Mouse (Mus musculus): ENCODE measurements around the gene Nolc1. TPM values are rescaled to one million over a fixed set of nuclear protein-coding genes. Genes with fewer than 3 reads are reported as not detected.

The Nolc1 gene
- polyA plus RNA-seq, 1 experiment from 2014 or later: 79.7 TPM

DNA sequence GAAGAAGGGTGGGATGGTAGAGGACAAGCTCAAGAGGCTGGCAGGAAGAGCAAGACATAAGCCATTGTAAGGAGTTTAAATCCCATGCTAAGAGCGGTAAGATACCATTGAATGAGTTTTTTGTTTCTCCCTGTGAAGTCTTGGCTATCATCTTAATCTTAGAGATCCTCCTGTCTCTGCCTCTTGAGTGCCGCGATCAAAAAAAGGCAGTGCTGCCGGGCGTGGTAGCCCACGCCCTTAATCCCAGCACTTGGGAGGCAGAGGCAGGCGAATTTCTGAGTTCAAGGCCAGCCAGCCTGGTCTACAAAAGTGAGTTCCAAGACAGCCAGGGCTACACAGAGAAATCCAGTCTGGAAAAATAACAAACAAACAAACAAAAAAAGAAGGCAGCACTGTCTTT is 17.2 kb upstream of the Nolc1 start:
- WGBS: 93% methylated on average over 7 of the region's 7 CpGs
- no peak for ATAC-seq (ENCODE audit: insufficient number of reproducible peaks, insufficient read depth, low FRiP score, low read depth)
- Histone ChIP-seq H3K4me2 (replicated peaks; ENCODE audit: low read depth, low read length) (peak overlapping the region; percentile 74; the same call in 1 of the 2 replicates), H3K4me1 (ENCODE audit: control insufficient read depth, insufficient read depth, low read length) (peaks cover 10% of the 10 kb centered on the region), H3K9me3 (ENCODE audit: control insufficient read depth, low read depth, low read length) (no peaks in the 10 kb centered on the region), H3K36me3 (ENCODE audit: control insufficient read depth, insufficient read depth, low read length) (peaks cover 23% of the 10 kb centered on the region), H3K27me3 (ENCODE audit: control insufficient read depth, insufficient read depth, low read length) (no peaks in the 10 kb centered on the region), H3K27ac (ENCODE audit: low read length) (no peak overlapping the region), H3K9ac (replicated peaks; ENCODE audit: low read depth, low read length) (no peak overlapping the region), H3K4me3 (ENCODE audit: low read depth, low read length) (peak overlapping the region; percentile 94; the same call in 1 of the 2 replicates)

DNA sequence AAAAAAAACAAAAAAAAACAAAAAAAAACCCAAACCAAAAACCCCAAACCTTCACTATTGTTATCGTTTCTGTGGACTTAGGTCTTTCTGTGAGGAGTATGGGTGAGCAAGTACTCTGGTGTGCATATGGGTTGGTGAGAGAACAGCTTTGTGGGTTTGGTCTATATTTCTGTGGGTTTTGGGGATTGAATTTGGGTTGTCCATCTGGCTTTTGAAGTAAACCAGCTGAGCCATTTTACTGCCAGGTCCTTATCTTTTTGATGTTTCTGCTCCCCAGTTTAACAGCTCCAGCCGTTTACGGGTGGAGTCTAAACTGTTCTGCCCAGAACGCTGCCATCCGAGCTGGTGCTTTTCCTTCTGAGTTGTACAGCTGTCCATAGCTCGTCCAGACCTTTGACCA is 14.8 kb upstream of the Nolc1 start:
- H3K4me2 ChIP-seq (replicated peaks; ENCODE audit: low read depth, low read length): no peak overlapping the region

DNA sequence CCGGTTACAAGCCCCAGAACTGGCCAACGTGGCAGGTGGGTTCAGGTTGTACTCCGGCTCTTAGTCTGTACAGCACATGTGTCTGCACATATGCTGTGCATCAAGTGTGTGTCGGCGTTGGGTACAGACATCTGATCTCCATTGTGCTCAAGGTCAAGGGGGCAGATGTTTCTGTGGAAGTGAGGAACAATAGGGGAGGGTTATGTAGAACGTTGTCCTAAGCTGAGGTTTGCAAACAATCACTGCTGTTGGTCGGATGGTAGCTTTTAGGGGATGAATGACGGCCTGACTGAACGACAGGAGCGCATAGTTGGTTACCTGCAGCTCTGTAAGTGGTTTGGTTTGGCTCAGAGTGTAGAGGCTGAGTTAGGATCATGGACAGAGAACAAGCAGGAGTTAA is 7.6 kb upstream of the Nolc1 start:
- H3K9me3 ChIP-seq (ENCODE audit: control insufficient read depth, low read depth, low read length): no peaks in the 10 kb centered on the region
- H3K4me2 ChIP-seq (replicated peaks; ENCODE audit: low read depth, low read length): no peak overlapping the region
- H3K4me3 ChIP-seq (ENCODE audit: low read depth, low read length): no peak overlapping the region
- H3K36me3 ChIP-seq (ENCODE audit: control insufficient read depth, insufficient read depth, low read length): peaks cover 91% of the 10 kb centered on the region
- no peak overlapping the region for H3K27ac ChIP-seq (ENCODE audit: low read length)
- no peaks in the 10 kb centered on the region for H3K4me1 ChIP-seq (ENCODE audit: control insufficient read depth, insufficient read depth, low read length)
- no peak overlapping the region for H3K9ac ChIP-seq (replicated peaks; ENCODE audit: low read depth, low read length)
- no peaks in the 10 kb centered on the region for H3K27me3 ChIP-seq (ENCODE audit: control insufficient read depth, insufficient read depth, low read length)
- 77% methylated on average over 10 of the region's 10 CpGs for WGBS
- no peak for ATAC-seq (ENCODE audit: insufficient number of reproducible peaks, insufficient read depth, low FRiP score, low read depth)

More for the DNA sequence above, 14.8 kb upstream of the Nolc1 start:
- H3K4me1 ChIP-seq (ENCODE audit: control insufficient read depth, insufficient read depth, low read length): peaks cover 10% of the 10 kb centered on the region
- no peaks in the 10 kb centered on the region for H3K9me3 ChIP-seq (ENCODE audit: control insufficient read depth, low read depth, low read length)
- H3K36me3 ChIP-seq (ENCODE audit: control insufficient read depth, insufficient read depth, low read length): peaks cover 47% of the 10 kb centered on the region
- no peak overlapping the region for H3K9ac ChIP-seq (replicated peaks; ENCODE audit: low read depth, low read length)
- H3K27ac ChIP-seq (ENCODE audit: low read length): no peak overlapping the region
- H3K4me3 ChIP-seq (ENCODE audit: low read depth, low read length): no peak overlapping the region
- ATAC-seq (ENCODE audit: insufficient number of reproducible peaks, insufficient read depth, low FRiP score, low read depth): no peak
- no peaks in the 10 kb centered on the region for H3K27me3 ChIP-seq (ENCODE audit: control insufficient read depth, insufficient read depth, low read length)
- WGBS: 78% methylated on average over 6 of the region's 6 CpGs

DNA sequence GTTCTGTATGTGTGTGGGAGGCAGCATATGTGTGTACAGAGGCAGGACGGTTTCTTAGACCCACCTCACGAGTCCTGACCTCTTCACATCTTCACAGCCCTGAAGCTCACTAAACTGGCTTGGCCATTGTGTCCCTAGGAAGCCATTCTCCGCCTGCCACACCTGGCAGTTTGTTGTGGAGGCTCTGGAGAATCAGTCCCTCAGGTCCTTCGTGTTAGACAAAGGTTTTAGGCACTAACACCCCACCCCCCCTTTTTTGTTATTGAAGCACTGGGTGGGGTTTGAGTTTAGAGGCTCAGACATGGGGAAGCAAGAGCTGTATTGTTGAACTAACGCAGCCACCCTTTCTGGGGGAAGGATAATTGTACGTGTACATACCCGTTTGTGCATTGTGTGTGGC is 2.4 kb upstream of the Nolc1 start:
- ATAC-seq (ENCODE audit: insufficient number of reproducible peaks, insufficient read depth, low FRiP score, low read depth): no peak
- H3K9me3 ChIP-seq (ENCODE audit: control insufficient read depth, low read depth, low read length): no peaks in the 10 kb centered on the region
- H3K4me2 ChIP-seq (replicated peaks; ENCODE audit: low read depth, low read length): no peak overlapping the region
- 79% methylated on average over 7 of the region's 7 CpGs for WGBS
- H3K27me3 ChIP-seq (ENCODE audit: control insufficient read depth, insufficient read depth, low read length): no peaks in the 10 kb centered on the region
- H3K27ac ChIP-seq (ENCODE audit: low read length): no peak overlapping the region
- no peak overlapping the region for H3K4me3 ChIP-seq (ENCODE audit: low read depth, low read length)
- H3K9ac ChIP-seq (replicated peaks; ENCODE audit: low read depth, low read length): no peak overlapping the region
- H3K36me3 ChIP-seq (ENCODE audit: control insufficient read depth, insufficient read depth, low read length): peaks cover 47% of the 10 kb centered on the region
- H3K4me1 ChIP-seq (ENCODE audit: control insufficient read depth, insufficient read depth, low read length): peaks cover 10% of the 10 kb centered on the region

DNA sequence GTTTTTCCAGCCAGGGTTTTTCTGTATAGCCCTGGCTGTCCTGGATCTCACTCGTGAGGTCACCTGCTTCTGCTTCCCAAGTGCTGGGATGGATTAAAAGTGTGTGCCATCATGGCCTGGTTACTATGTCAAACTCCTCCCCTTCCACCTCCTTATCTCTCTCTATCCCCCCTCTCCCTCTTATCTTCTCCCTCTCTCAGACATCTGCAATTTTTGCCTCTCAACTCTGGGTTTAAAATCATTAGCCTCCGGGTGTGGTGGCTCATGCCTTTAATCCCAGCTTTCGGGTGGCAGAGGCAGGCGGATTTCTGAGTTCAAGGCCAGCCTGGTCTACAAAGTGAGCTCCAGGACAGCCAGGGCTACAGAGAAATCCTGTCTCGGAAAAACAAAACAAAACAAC is 1.4 kb upstream of the Nolc1 start:
- Histone ChIP-seq H3K36me3 (ENCODE audit: control insufficient read depth, insufficient read depth, low read length) (peaks cover 47% of the 10 kb centered on the region), H3K27me3 (ENCODE audit: control insufficient read depth, insufficient read depth, low read length) (no peaks in the 10 kb centered on the region), H3K27ac (ENCODE audit: low read length) (no peak overlapping the region), H3K4me1 (ENCODE audit: control insufficient read depth, insufficient read depth, low read length) (peaks cover 10% of the 10 kb centered on the region), H3K4me2 (replicated peaks; ENCODE audit: low read depth, low read length) (no peak overlapping the region), H3K9ac (replicated peaks; ENCODE audit: low read depth, low read length) (no peak overlapping the region), H3K9me3 (ENCODE audit: control insufficient read depth, low read depth, low read length) (no peaks in the 10 kb centered on the region), H3K4me3 (ENCODE audit: low read depth, low read length) (no peak overlapping the region)
- ATAC-seq (ENCODE audit: insufficient number of reproducible peaks, insufficient read depth, low FRiP score, low read depth): no peak
- WGBS: 89% methylated on average over 5 of the region's 5 CpGs

DNA sequence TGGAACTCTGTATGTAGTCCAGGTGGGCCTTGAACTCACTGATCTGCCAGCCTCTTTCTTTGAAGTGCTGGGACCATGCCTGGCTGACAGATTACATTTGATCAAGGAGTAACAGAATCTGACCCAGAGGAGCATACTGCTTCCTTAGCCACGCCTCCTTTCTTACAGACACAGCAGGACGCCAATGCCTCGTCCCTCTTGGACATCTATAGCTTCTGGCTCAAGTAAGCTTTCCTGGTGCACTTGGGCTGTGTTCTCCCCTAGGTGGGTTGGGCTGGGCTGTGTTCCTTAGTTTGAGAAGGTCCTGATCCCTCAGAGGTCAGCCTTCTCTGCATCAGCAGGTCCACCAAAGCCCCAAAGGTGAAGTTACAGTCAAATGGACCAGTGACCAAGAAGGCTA is 2.9 kb downstream of the Nolc1 start:
- H3K9me3 ChIP-seq (ENCODE audit: control insufficient read depth, low read depth, low read length): no peaks in the 10 kb centered on the region
- 73% methylated on average over 3 of the region's 3 CpGs for WGBS
- H3K4me1 ChIP-seq (ENCODE audit: control insufficient read depth, insufficient read depth, low read length): peaks cover 10% of the 10 kb centered on the region
- no peak overlapping the region for H3K4me2 ChIP-seq (replicated peaks; ENCODE audit: low read depth, low read length)
- H3K9ac ChIP-seq (replicated peaks; ENCODE audit: low read depth, low read length): no peak overlapping the region
- no peak overlapping the region for H3K27ac ChIP-seq (ENCODE audit: low read length)
- no peak overlapping the region for H3K4me3 ChIP-seq (ENCODE audit: low read depth, low read length)
- peaks cover 53% of the 10 kb centered on the region for H3K36me3 ChIP-seq (ENCODE audit: control insufficient read depth, insufficient read depth, low read length)
- ATAC-seq (ENCODE audit: insufficient number of reproducible peaks, insufficient read depth, low FRiP score, low read depth): no peak
- no peaks in the 10 kb centered on the region for H3K27me3 ChIP-seq (ENCODE audit: control insufficient read depth, insufficient read depth, low read length)

DNA sequence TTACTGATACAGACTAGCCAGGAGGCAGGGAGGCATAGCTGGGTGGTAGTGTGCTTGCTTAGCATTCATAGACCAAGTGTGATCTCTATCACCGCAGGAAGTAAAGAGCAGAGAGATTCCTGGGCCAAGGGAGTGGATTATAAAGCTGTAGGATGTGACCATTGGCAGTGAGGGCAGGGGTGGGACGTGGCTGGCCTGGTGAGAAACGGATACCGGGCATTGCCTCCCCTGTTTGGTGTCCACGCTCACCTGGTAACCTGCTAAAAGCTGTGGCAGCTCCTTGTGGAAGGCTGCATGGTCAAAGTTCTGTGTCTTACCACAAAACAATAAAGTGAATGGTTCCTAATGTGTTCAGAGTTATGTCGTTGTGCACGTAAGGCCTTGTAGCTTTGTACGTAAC is 9.5 kb downstream of the Nolc1 start:
- no peak overlapping the region for H3K4me3 ChIP-seq (ENCODE audit: low read depth, low read length)
- 94% methylated on average over 8 of the region's 8 CpGs for WGBS
- H3K36me3 ChIP-seq (ENCODE audit: control insufficient read depth, insufficient read depth, low read length): peaks cover 49% of the 10 kb centered on the region
- no peaks in the 10 kb centered on the region for H3K4me1 ChIP-seq (ENCODE audit: control insufficient read depth, insufficient read depth, low read length)
- H3K4me2 ChIP-seq (replicated peaks; ENCODE audit: low read depth, low read length): no peak overlapping the region
- no peak for ATAC-seq (ENCODE audit: insufficient number of reproducible peaks, insufficient read depth, low FRiP score, low read depth)
- no peaks in the 10 kb centered on the region for H3K27me3 ChIP-seq (ENCODE audit: control insufficient read depth, insufficient read depth, low read length)
- no peaks in the 10 kb centered on the region for H3K9me3 ChIP-seq (ENCODE audit: control insufficient read depth, low read depth, low read length)
- no peak overlapping the region for H3K27ac ChIP-seq (ENCODE audit: low read length)
- no peak overlapping the region for H3K9ac ChIP-seq (replicated peaks; ENCODE audit: low read depth, low read length)

DNA sequence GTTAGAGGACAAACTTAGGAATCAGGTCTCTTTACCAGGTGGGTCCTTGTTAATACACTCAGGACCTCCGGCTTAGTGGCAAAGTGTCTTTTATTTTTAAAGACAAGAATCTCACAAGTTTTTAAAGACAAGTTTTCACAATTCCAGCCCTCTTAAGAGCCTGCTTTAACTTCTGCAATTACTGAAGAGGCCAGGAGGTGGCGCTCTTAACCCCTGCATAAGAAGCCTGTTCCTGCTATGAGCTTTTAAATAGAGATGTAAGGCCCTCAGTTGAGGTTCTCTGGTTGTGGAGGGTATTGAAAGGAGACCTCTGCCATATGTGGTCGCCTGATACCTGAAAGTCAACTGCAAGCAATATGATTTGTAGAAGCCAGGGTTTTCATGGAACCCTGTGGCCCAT is 10.7 kb downstream of the Nolc1 start:
- Histone ChIP-seq H3K36me3 (ENCODE audit: control insufficient read depth, insufficient read depth, low read length) (peaks cover 38% of the 10 kb centered on the region), H3K27ac (ENCODE audit: low read length) (no peak overlapping the region), H3K27me3 (ENCODE audit: control insufficient read depth, insufficient read depth, low read length) (no peaks in the 10 kb centered on the region), H3K9me3 (ENCODE audit: control insufficient read depth, low read depth, low read length) (no peaks in the 10 kb centered on the region), H3K4me2 (replicated peaks; ENCODE audit: low read depth, low read length) (no peak overlapping the region), H3K4me1 (ENCODE audit: control insufficient read depth, insufficient read depth, low read length) (no peaks in the 10 kb centered on the region), H3K9ac (replicated peaks; ENCODE audit: low read depth, low read length) (no peak overlapping the region), H3K4me3 (ENCODE audit: low read depth, low read length) (no peak overlapping the region)
- no peak for ATAC-seq (ENCODE audit: insufficient number of reproducible peaks, insufficient read depth, low FRiP score, low read depth)
- 57% methylated on average over 3 of the region's 3 CpGs for WGBS

DNA sequence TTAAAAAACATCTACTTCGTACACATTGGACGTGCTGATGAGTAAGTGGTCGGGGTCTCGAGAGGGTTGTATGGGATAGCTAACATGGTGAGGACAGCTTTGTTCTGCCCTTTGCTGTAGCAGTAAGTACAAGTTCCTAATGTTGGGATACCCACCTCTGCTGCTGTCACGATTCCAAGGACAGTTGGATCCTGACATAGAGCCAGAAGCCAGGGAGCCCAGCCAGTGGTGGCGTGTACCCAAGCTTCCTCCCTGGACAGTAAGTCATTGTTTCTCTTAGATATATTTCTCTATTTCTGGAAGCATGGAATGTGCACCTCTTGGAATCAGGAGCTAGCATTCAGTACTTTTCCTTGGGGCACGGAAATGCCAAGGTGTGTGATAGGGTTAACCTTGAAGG is 12.2 kb downstream of the Nolc1 start:
- no peak overlapping the region for H3K4me2 ChIP-seq (replicated peaks; ENCODE audit: low read depth, low read length)
- no peaks in the 10 kb centered on the region for H3K9me3 ChIP-seq (ENCODE audit: control insufficient read depth, low read depth, low read length)
- no peaks in the 10 kb centered on the region for H3K27me3 ChIP-seq (ENCODE audit: control insufficient read depth, insufficient read depth, low read length)
- WGBS: 77% methylated on average over 7 of the region's 7 CpGs
- no peak overlapping the region for H3K27ac ChIP-seq (ENCODE audit: low read length)
- H3K9ac ChIP-seq (replicated peaks; ENCODE audit: low read depth, low read length): no peak overlapping the region
- H3K4me1 ChIP-seq (ENCODE audit: control insufficient read depth, insufficient read depth, low read length): no peaks in the 10 kb centered on the region
- ATAC-seq (ENCODE audit: insufficient number of reproducible peaks, insufficient read depth, low FRiP score, low read depth): no peak
- no peak overlapping the region for H3K4me3 ChIP-seq (ENCODE audit: low read depth, low read length)
- peaks cover 23% of the 10 kb centered on the region for H3K36me3 ChIP-seq (ENCODE audit: control insufficient read depth, insufficient read depth, low read length)

All from stomach, embryonic 14.5 days (tissue).